Mouse (Mus musculus) thymus, adult 2 months (tissue): ENCODE data around the gene Plxnb2.

Source experiments
- CTCF ChIP-seq: fragments of 200-500 bp; IDR thresholded peaks from 2 replicates; pipeline ENCODE4 v1.5.1; 2012; ENCODE audit warnings: mild to moderate bottlenecking, control low read depth, low read length, moderate library complexity, borderline replicate concordance; ENCODE audit not compliant: control insufficient read depth, poor library complexity, insufficient read depth; ENCODE audit errors: extremely low read depth
- POLR2A ChIP-seq: fragments of 200-500 bp; IDR thresholded peaks from 2 replicates; pipeline ENCODE4 v1.6.1; 2012; ENCODE audit warnings: mild to moderate bottlenecking, low read length, control low read depth, moderate library complexity; ENCODE audit not compliant: control insufficient read depth, poor library complexity, insufficient read depth; ENCODE audit errors: extremely low read depth

- TF ChIP-seq POLR2A (no peak), CTCF (no peak)
Observed at GRCm38 (mm10) chr15:89165478-89165877, 15.1 kb downstream of the Plxnb2 start.
